Mouse (Mus musculus) midbrain, embryonic 13.5 days (tissue): ENCODE results near the gene Tssk2. TPM values are rescaled to one million over a fixed set of nuclear protein-coding genes. Genes with fewer than 3 reads are reported as not detected.
A peak's percentile ranks its signal among the peaks of the same experiment; 100 is the strongest.

Experiments
- ATAC-seq: fragments of 200-750 bp; cut with Nextera tagmentation; 2 replicates; pipeline ENCODE4 v1.8.0; 2017; ENCODE audit warnings: mild to moderate bottlenecking, moderate TSS enrichment, moderate library complexity
- H3K27ac ChIP-seq: fragments of 300-500 bp; sonication (generic); 2 replicates; pipeline ENCODE4 v1.5.1; 2015; ENCODE audit warnings: inconsistent platforms, mild to moderate bottlenecking, moderate library complexity
- H3K27me3 ChIP-seq: fragments of 300-500 bp; sonication (generic); 2 replicates; pipeline ENCODE4 v1.6.1; 2015; ENCODE audit warnings: mild to moderate bottlenecking, inconsistent platforms
- H3K36me3 ChIP-seq: fragments of 300-500 bp; sonication (generic); 2 replicates; pipeline ENCODE4 v1.6.1; 2015; ENCODE audit warnings: mild to moderate bottlenecking, inconsistent platforms
- H3K4me1 ChIP-seq: fragments of 300-500 bp; sonication (generic); replicated peaks from 2 replicates; pipeline ENCODE4 v1.6.1; 2015; ENCODE audit warnings: inconsistent platforms
- H3K4me2 ChIP-seq: fragments of 300-500 bp; sonication (generic); replicated peaks from 2 replicates; pipeline ENCODE4 v1.6.1; 2015; ENCODE audit warnings: moderate library complexity, mild to moderate bottlenecking, inconsistent platforms
- H3K4me3 ChIP-seq: fragments of 300-500 bp; sonication (generic); replicated peaks from 2 replicates; pipeline ENCODE4 v1.5.1; 2015; ENCODE audit warnings: mild to moderate bottlenecking, inconsistent platforms
- H3K9ac ChIP-seq: fragments of 300-500 bp; sonication (generic); replicated peaks from 2 replicates; pipeline ENCODE4 v1.6.1; 2015; ENCODE audit warnings: mild to moderate bottlenecking, inconsistent platforms
- H3K9me3 ChIP-seq: fragments of 300-500 bp; sonication (generic); 2 replicates; pipeline ENCODE4 v1.6.1; 2016; ENCODE audit warnings: mild to moderate bottlenecking, inconsistent platforms
- WGBS: fragments of 180-500 bp; shearing (Covaris S2); methylation state at CpG from one replicate; pipeline ENCODE4 v1.1.7; 2015; 5-methylcytosine and 5-hydroxymethylcytosine counted together
- polyA plus RNA-seq: library from polyadenylated mRNA; unstranded; fragments of >200 nt; fragmentation: Nextera tagmentation; extraction: Ambion mirVana; gene quantifications from 2 replicates; pipeline ENCODE4 v1.2.1, GENCODE M21; 2015

Tssk2 gene
- polyA plus RNA-seq, 1 experiment from 2014 or later = 0.19 TPM

DNA sequence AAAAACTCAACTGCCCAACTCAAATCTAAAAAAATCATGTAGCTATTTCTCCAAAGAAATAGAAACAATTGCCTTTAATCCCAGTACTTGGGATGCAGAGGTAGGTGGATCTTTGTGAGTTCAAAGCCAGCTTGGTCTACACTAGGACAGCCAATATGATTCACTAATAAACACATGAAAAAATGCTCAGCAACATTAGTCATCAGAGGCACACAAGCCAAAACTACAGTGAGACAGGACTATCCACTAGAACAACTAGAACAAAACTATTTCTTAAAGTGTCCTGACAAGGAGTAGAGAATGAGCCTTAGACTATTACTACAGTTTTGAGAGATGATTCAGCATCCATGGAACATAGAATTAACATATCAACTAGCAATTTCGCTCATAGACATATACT, 22.3 kb upstream of the Tssk2 start:
- 0 out of 2 replicates have a peak, but pooled peaks cover 2% of the 10 kb centered on the region for H3K4me1 ChIP-seq
- ATAC-seq = no peak
- WGBS = 97% methylated on average over 1 of the region's 1 CpGs
- no peaks in the 10 kb centered on the region for H3K9me3 ChIP-seq
- no peak overlapping the region for H3K4me3 ChIP-seq
- peaks cover 40% of the 10 kb centered on the region for H3K36me3 ChIP-seq
- no peak overlapping the region for H3K4me2 ChIP-seq
- H3K27ac ChIP-seq = no peak overlapping the region
- no peak overlapping the region for H3K9ac ChIP-seq
- no peaks in the 10 kb centered on the region for H3K27me3 ChIP-seq

DNA sequence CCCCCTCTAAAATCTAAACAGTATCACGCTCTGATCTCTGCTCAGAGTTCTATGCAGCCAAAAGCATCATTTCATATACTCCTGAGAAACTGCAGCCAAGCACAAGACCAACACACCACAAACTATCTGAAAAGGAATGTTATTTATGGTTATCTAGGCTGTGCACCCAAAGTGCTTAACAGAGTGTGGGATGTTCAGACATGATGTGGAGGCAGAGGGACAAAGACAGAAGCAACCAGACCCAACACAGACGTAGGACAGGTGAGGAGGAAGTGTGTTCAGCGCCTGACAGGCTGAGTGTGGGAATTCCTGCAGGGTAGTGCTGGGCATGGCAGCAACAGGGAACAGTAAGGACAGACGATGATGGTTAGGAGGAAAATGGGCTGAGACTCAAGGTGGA, 18.9 kb upstream of the Tssk2 start:
- Histone ChIP-seq H3K9me3 (no peaks in the 10 kb centered on the region), H3K36me3 (peaks cover 26% of the 10 kb centered on the region), H3K4me2 (no peak overlapping the region), H3K9ac (no peak overlapping the region), H3K27me3 (no peaks in the 10 kb centered on the region), H3K27ac (no peak overlapping the region), H3K4me3 (no peak overlapping the region), H3K4me1 (no peaks in the 10 kb centered on the region; the same call in 1 of the 2 replicates)
- WGBS = 93% methylated on average over 4 of the region's 4 CpGs
- no peak for ATAC-seq

DNA sequence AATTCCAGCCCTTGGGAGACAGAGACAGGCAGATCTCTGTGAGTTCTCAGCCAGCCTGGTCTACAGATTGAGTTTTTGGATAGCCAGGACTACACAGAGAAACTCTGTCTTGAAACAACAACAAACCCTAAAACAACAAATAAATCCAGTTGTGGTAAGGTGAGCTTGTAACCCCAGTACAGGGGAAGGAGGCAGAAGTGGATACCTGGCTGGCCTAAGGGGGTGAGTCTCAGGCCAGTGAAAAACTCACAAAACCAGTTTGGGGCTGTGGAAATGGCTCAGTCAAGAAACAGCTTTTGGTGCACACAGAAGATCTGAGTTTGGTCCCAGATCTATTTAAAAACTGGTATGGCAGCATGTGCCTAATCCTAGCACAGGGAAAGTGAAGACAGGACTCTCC, 16.2 kb upstream of the Tssk2 start:
- Histone ChIP-seq H3K36me3 (peaks cover 26% of the 10 kb centered on the region), H3K27me3 (no peaks in the 10 kb centered on the region), H3K4me1 (peaks cover 15% of the 10 kb centered on the region), H3K4me3 (no peak overlapping the region), H3K9me3 (no peaks in the 10 kb centered on the region), H3K27ac (no peak overlapping the region), H3K9ac (no peak overlapping the region), H3K4me2 (no peak overlapping the region)
- no peak for ATAC-seq

DNA sequence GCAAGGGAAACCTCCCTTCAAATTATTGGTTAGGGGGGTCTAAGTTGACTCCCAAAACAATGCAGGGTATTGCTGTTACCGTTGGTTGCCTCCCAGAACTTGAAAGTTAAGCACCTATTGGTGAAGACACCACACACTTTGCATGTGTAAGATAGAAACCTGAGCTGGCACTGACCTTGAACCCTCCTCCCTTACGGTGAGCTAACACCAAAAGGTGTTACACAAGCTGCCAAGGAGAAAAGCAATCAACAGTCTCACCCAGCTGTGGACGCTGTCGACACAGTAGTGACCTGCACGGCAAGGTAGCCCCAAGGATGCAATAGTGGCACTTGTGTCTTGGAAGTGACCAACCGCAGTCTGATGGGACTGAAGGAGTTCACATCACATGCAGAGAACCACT, 14.3 kb upstream of the Tssk2 start:
- H3K4me2 ChIP-seq = no peak overlapping the region
- no peak overlapping the region for H3K4me3 ChIP-seq
- peaks cover 15% of the 10 kb centered on the region for H3K4me1 ChIP-seq
- peaks cover 13% of the 10 kb centered on the region for H3K36me3 ChIP-seq
- no peak for ATAC-seq
- H3K27me3 ChIP-seq = no peaks in the 10 kb centered on the region
- no peaks in the 10 kb centered on the region for H3K9me3 ChIP-seq
- no peak overlapping the region for H3K27ac ChIP-seq
- 94% methylated on average over 6 of the region's 6 CpGs for WGBS
- H3K9ac ChIP-seq = no peak overlapping the region

DNA sequence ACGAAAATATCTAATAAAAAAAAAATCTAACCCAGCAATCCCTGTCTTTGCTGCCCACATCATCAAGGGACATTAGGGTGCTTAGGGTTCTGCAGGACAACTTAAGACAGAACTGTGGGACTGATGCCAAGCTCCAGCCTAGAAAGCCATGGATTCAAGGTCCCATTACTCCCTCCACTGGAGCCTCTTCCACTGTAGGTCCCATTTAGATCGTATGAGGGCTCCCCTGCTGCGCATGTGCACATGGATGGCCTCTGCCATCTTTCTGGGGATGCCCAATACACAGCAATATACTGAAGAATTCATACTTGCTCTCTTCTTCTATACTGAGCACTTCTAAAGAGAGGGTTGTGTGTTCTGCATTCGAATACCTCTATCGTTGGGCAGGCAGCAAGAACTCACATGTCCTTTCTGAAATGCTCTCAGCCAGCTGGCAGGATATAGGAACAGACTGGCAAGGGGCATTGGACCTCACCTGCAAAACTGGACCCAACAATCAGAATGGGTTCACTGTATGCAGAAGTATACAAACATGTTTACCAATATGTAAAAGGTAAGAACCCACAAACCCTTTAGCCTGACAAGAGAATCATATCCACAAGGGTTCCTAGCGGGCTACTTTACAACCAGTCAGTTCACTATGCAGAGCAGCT, 8.6 kb upstream of the Tssk2 start:
- ATAC-seq = no peak
- no peak overlapping the region for H3K27ac ChIP-seq
- peak overlapping the region; percentile 98 for H3K9ac ChIP-seq
- H3K4me1 ChIP-seq = peaks cover 37% of the 10 kb centered on the region
- H3K36me3 ChIP-seq = no peaks in the 10 kb centered on the region
- WGBS = 84% methylated on average over 6 of the region's 6 CpGs
- no peaks in the 10 kb centered on the region for H3K9me3 ChIP-seq
- H3K4me3 ChIP-seq = peak overlapping the region; percentile 97
- H3K4me2 ChIP-seq = peak overlapping the region; percentile 95
- H3K27me3 ChIP-seq = no peaks in the 10 kb centered on the region

DNA sequence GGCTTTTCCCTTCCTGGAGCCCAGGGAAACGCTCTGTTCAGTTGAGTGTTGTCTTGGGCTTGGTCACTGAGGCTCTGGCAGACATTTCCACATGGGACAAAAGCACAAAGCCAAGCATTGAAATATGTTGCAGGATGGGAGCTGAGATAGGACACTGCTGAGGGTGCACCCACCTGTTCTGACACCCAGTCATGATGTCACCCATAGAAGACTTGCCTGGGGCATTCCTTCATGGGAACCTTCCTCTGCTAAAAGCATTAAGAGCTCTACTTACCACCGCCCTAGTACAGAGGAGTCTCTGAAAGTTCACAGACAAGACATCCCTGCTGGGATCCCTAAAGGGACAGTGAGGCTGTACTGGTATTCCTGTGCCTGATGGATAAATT, 8.1 kb upstream of the Tssk2 start:
- peak overlapping the region; percentile 98 for H3K9ac ChIP-seq
- ATAC-seq = no peak
- H3K27me3 ChIP-seq = no peaks in the 10 kb centered on the region
- WGBS = 36% methylated on average over 2 of the region's 2 CpGs
- no peaks in the 10 kb centered on the region for H3K36me3 ChIP-seq
- peak overlapping the region; percentile 97; the same call in 1 of the 2 replicates for H3K27ac ChIP-seq
- H3K4me2 ChIP-seq = peak overlapping the region; percentile 95
- peaks cover 37% of the 10 kb centered on the region for H3K4me1 ChIP-seq
- H3K9me3 ChIP-seq = no peaks in the 10 kb centered on the region
- peak overlapping the region; percentile 97 for H3K4me3 ChIP-seq

DNA sequence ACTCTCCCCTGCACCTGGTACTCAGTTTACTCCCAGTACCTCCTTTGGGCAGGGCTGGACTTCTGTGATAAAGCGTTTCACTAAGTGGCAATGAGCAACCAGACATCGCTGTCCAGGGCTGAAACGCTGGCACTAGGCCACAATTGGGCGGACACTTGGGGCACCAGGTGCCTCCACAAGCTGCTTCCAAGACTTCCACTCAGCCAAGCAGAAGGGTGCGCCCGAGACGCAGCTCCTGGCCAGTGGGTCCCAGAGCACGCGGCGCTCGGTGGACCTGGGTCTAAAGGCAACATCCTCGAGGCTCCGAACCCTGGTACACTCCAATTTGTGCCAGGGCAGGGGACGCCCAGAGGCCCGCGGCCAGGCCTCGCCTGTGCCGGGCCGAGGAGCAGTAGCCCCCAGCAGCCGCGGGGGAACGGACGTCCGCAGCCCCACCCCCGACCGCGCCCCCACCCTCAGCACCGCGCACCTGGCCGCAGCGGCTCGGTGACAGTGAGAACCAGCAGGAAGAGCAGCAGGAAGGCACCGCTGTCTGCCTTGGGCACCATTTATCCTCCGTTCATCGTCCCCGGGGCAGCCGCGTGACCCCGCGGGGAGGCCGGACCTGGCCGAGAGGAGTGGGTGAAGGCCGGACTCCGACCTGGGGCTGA, 7.4 kb upstream of the Tssk2 start:
- ATAC-seq = peak; percentile 69
- no peaks in the 10 kb centered on the region for H3K27me3 ChIP-seq

DNA sequence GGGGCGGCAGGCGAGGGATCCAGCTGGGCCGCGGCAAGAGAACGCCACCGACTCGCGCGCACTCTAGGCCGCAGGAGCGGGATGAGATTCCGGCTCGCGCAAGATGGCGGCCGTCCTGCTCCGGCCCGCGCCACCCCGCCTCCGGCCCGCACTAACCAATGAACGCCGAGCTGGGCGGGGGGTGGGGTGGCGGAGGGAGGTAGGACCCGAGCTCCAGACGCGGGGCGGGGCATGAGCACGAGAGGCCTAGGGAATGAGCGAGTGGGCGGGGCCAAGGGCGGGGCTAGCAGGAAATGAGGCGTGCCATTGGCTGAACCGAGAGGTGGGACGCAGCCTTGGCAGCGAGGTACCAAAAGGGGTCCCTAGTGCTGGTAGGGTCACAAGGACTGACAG, 6.9 kb upstream of the Tssk2 start, which contains the start of gene Gm20518:
Gm20518 (minus strand) TSS at position 105 of the 393 bp plus-strand sequence.
- Histone ChIP-seq H3K4me3 (peak within 1 kb of the TSS; percentile 97), H3K9ac (peak within 1 kb of the TSS; percentile 98), H3K27ac (peak within 1 kb of the TSS; percentile 97), H3K4me1 (peaks cover 28% of the 10 kb centered on the region), H3K27me3 (no peaks in the 10 kb centered on the region), H3K9me3 (no peaks in the 10 kb centered on the region), H3K4me2 (peak within 1 kb of the TSS; percentile 95), H3K36me3 (no peaks in the 10 kb centered on the region)
- peak; percentile 98 for ATAC-seq
- WGBS = under 1% methylated on average over 38 of the region's 38 CpGs

More for the DNA sequence above, 7.4 kb upstream of the Tssk2 start:
- Histone ChIP-seq H3K36me3 (no peaks in the 10 kb centered on the region), H3K9ac (peak overlapping the region; percentile 98), H3K9me3 (no peaks in the 10 kb centered on the region), H3K27ac (peak overlapping the region; percentile 97), H3K4me1 (peaks cover 30% of the 10 kb centered on the region), H3K4me2 (peak overlapping the region; percentile 95), H3K4me3 (peak overlapping the region; percentile 97)
- under 1% methylated on average over 44 of the region's 44 CpGs for WGBS

DNA sequence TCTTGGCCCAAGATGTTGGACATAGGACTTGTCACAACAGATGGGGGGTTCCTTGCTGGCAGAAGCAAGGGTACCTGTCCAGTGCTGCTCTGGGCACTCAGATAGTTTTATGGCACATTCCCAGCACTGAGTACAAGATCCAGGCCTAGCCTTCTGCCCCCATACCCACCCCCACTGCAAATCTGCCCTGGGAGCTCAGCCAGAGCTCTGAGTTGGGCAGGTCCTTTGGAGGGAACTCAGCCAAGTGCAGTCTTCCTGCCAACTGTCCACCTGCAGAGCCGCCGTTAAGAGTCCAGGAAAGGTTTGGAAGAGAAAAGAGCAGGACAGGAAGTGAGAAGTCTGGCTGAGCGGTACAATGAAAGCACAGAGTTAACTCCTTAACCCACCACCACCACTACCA, 5.8 kb upstream of the Tssk2 start:
- no peaks in the 10 kb centered on the region for H3K36me3 ChIP-seq
- H3K4me2 ChIP-seq = no peak overlapping the region; the same call in 1 of the 2 replicates
- peaks cover 22% of the 10 kb centered on the region for H3K4me1 ChIP-seq
- ATAC-seq = no peak
- WGBS = 80% methylated on average over 3 of the region's 3 CpGs
- no peak overlapping the region for H3K9ac ChIP-seq
- H3K27ac ChIP-seq = peak overlapping the region; percentile 68; the same call in 1 of the 2 replicates
- no peaks in the 10 kb centered on the region for H3K9me3 ChIP-seq
- H3K4me3 ChIP-seq = no peak overlapping the region
- H3K27me3 ChIP-seq = no peaks in the 10 kb centered on the region

DNA sequence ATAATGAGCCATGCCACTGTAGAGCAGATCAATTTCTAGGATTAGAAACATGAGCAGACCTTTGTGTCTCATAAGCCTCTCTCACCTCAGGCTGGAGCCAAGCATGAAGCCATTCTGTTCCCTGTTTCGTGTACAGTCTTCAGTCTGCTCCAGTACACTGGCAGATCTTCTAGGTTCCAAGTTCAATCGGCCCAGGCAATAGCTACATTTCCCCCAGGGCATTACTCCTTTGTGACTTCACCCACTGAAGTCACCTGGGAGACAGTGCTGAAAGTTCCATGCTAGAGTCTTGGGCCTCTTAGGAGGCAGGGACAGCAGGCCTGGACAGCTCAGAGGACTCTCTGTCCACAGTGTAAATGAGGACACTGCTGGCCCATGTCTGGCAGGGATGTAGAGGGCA, 4.5 kb upstream of the Tssk2 start, which contains the start of gene Tssk1:
Tssk1 (plus strand) TSS at position 301 of the 400 bp plus-strand sequence.
- Histone ChIP-seq H3K9ac (no peak within 1 kb of the TSS), H3K4me3 (no peak within 1 kb of the TSS), H3K4me1 (peaks cover 22% of the 10 kb centered on the region), H3K9me3 (no peaks in the 10 kb centered on the region), H3K36me3 (peaks cover 11% of the 10 kb centered on the region), H3K27me3 (no peaks in the 10 kb centered on the region), H3K27ac (no peak within 1 kb of the TSS), H3K4me2 (no peak within 1 kb of the TSS)
- no peak for ATAC-seq
- WGBS = 87% methylated on average over 2 of the region's 2 CpGs

DNA sequence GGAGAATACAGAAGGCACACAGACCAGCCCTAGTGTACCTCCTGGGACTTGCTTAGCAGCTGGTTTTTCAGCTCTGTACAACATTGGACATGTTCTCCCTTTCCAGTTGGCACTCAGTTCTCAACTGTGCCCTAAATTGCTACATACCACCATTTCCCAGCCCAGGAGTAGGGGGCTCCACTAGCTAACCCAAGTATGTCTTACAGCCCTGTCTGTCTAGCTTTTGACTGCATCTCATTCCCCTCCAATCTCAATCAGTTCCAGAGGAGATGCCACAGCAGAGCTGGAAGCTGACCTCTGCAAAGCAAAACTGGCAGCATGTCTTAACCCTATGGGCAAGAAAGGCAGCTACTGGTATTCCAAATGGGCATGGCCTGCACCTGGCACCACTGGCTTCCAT, 2.3 kb upstream of the Tssk2 start:
- Histone ChIP-seq H3K36me3 (peaks cover 32% of the 10 kb centered on the region), H3K9me3 (no peaks in the 10 kb centered on the region), H3K9ac (no peak overlapping the region), H3K27me3 (no peaks in the 10 kb centered on the region), H3K4me2 (no peak overlapping the region), H3K4me1 (peaks cover 8% of the 10 kb centered on the region), H3K4me3 (no peak overlapping the region), H3K27ac (no peak overlapping the region)
- no peak for ATAC-seq

DNA sequence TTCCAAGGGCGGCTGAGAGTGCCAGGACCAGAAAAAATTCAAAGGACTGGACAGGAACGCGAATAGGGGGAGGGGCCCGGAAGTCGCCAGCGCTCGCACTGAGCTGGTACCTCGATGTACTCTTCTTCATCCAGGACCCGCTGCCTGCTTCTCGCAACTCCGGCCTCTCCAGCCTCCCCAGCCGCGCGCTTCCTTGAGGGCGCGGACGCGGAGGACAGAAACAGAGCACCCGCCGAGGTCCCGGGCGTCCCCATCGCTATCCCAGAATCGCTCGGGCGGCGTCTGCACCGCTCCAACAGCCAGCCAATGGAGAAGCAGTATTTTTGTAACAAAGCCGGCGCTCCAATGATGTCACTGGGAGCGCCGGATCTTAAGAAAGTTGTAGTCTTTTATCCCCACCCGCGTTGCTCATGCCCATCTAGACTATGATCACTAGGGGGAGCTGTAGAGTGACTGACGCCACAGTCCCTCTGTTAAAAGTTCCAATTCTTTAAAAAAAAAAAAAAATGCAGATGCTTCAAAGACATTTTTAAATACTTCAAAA, 12.7 kb downstream of the Tssk2 start, which contains the start of gene Ess2:
Ess2 (minus strand) TSS at position 297 of the 544 bp plus-strand sequence.
- H3K27ac ChIP-seq = peak within 1 kb of the TSS; percentile 73; the same call in 1 of the 2 replicates
- no peaks in the 10 kb centered on the region for H3K9me3 ChIP-seq
- WGBS = under 1% methylated on average over 35 of the region's 35 CpGs
- peak within 1 kb of the TSS; percentile 85 for H3K9ac ChIP-seq
- H3K4me3 ChIP-seq = peak within 1 kb of the TSS; percentile 83
- H3K27me3 ChIP-seq = peaks cover 45% of the 10 kb centered on the region
- peaks cover 34% of the 10 kb centered on the region for H3K36me3 ChIP-seq
- peak; percentile 92 for ATAC-seq
- H3K4me2 ChIP-seq = peak within 1 kb of the TSS; percentile 85
- H3K4me1 ChIP-seq = peaks cover 25% of the 10 kb centered on the region
